ENCODE assay signal across 9 mouse cellular contexts in genomic region chr3:101797830-101798709, GRCm38 (mm10). TPM values are rescaled to one million over a fixed set of nuclear protein-coding genes. Genes with fewer than 3 reads are reported as not detected.
A peak's percentile ranks its signal among the peaks of the same experiment; 100 is the strongest.
DNase-seq lines count a peak whose midpoint lies in the region; ATAC-seq and TF ChIP-seq lines count a peak whose summit lies in the region.
"Had no signal": no experiment of that assay in that cellular context is flagged by ENCODE, and none has a peak within 500 bp of the region (broad histone marks: within the 10 kb centered on the region; RNA-seq: fewer than 3 reads in every experiment).

No protein-coding gene starts in this region.

- ATAC-seq in forebrain, embryonic 16.5 days: peak; percentile 79

- peak; percentile 38 for DNase-seq in kidney, adult 2 months
- no peak for DNase-seq in kidney, adult 8-10 months
- DNase-seq in heart, postnatal 14 days: peak; percentile 48 to 65
- peak; percentile 31 for DNase-seq in lung, postnatal 36 days
- DNase-seq in spleen, postnatal 36 days (ENCODE audit: low spot score in 2 of 2): no peak
- no peak for DNase-seq in ovary, postnatal 36 days (ENCODE audit: low spot score)

- no peak for TF ChIP-seq POLR2A in kidney, adult 2 months (IDR thresholded peaks at IDR 0.05; ENCODE audit: low read depth, low read length)

- H3K9ac ChIP-seq in forebrain, embryonic 16.5 days (replicated peaks; ENCODE audit: low read depth, low read length): no peak overlapping the region
- H3K9ac ChIP-seq: embryonic facial prominence, embryonic 15.5 days had no signal

- H3K27ac ChIP-seq in kidney, adult 2 months (ENCODE audit: insufficient read depth, low read depth, low read length): no peak overlapping the region; the same call in 1 of the 2 replicates
- no peak overlapping the region for H3K27ac ChIP-seq in forebrain, embryonic 16.5 days (ENCODE audit: low read length)
- H3K27ac ChIP-seq: embryonic facial prominence, embryonic 15.5 days had no signal

- no peak for TF ChIP-seq CTCF in kidney, adult 2 months (conservative IDR thresholded peaks at IDR 0.05; ENCODE audit: insufficient read depth, insufficient read length, low read depth, low read length)

- WGBS in kidney, adult 2 months: 54% methylated on average over 15 of the region's 15 CpGs
- 27% methylated on average over 15 of the region's 15 CpGs for WGBS in forebrain, embryonic 16.5 days

- H3K4me1 ChIP-seq in kidney, adult 2 months (ENCODE audit: control insufficient read depth, insufficient read depth, low read length): peaks cover 21% of the 10 kb centered on the region
- peaks cover 8% of the 10 kb centered on the region for H3K4me1 ChIP-seq in forebrain, embryonic 16.5 days (replicated peaks; ENCODE audit: control insufficient read depth, insufficient read depth, low read length)

- no peak overlapping the region for H3K4me3 ChIP-seq in kidney, adult 2 months (ENCODE audit: insufficient read depth, low read depth, low read length)
- no peak overlapping the region for H3K4me3 ChIP-seq in forebrain, embryonic 16.5 days (replicated peaks; ENCODE audit: low read length)
- H3K4me3 ChIP-seq: embryonic facial prominence, embryonic 15.5 days had no signal

- no peaks in the 10 kb centered on the region for H3K9me3 ChIP-seq in forebrain, embryonic 16.5 days (ENCODE audit: control insufficient read depth, low read length)
- H3K9me3 ChIP-seq: embryonic facial prominence, embryonic 15.5 days had no signal

- intact Hi-C loops in heart, postnatal 14 days (cut with DNase I): no loop called here

- H3K36me3 ChIP-seq in kidney, adult 2 months (ENCODE audit: control insufficient read depth, insufficient read depth, low read length): no peaks in the 10 kb centered on the region
- H3K36me3 ChIP-seq in forebrain, embryonic 16.5 days (ENCODE audit: control insufficient read depth, insufficient read depth): no peaks in the 10 kb centered on the region
- H3K36me3 ChIP-seq: embryonic facial prominence, embryonic 15.5 days had no signal

- no peaks in the 10 kb centered on the region for H3K27me3 ChIP-seq in kidney, adult 2 months (replicated peaks; ENCODE audit: control insufficient read depth, insufficient read depth, low read length)
- no peaks in the 10 kb centered on the region for H3K27me3 ChIP-seq in forebrain, embryonic 16.5 days (replicated peaks; ENCODE audit: control insufficient read depth, insufficient read depth, low read length)
- H3K27me3 ChIP-seq: embryonic facial prominence, embryonic 15.5 days had no signal

- H3K4me2 ChIP-seq in forebrain, embryonic 16.5 days (ENCODE audit: low read length): no peak overlapping the region
- H3K4me2 ChIP-seq: embryonic facial prominence, embryonic 15.5 days had no signal

RNA-seq across cellular contexts. Expression of gene Mab21l3, which starts 50.7 kb away (rescaled TPM):
- polyA plus RNA-seq in kidney, adult 2 months (2012; rRNA removed): 1.8 TPM in 2 replicates
- 0.35 and 0.41 TPM in 2 replicates for polyA plus RNA-seq in forebrain, embryonic 16.5 days (2015; fragmentation: Nextera tagmentation; extraction: Ambion mirVana)
- not detected for total RNA-seq in heart, postnatal 14 days (2021)
- total RNA-seq: MEL had no signal

Comparison
In these comparisons a context has a peak if more than half of its experiments do, and no peak if none do; other contexts are left out.
1. DNase-seq: peak in kidney, adult 2 months (single experiment), heart, postnatal 14 days (2 of 2) and lung, postnatal 36 days (single experiment); none in kidney, adult 8-10 months (0 of 2), spleen, postnatal 36 days (0 of 2) and ovary, postnatal 36 days (single experiment).